In genomic region chr3:88254268-88254926, GRCm38 (mm10) we compare ENCODE assay signal across 8 mouse cellular contexts. TPM values are rescaled to one million over a fixed set of nuclear protein-coding genes. Genes with fewer than 3 reads are reported as not detected.
DNase-seq lines count a peak whose midpoint lies in the region; ATAC-seq lines count a peak whose summit lies in the region.

Gene Rhbg (minus strand): TSS chr3:88254709.

- peaks cover 48% of the 10 kb centered on the region for H3K27me3 ChIP-seq in heart, embryonic 14.5 days (ENCODE audit: control insufficient read depth, insufficient read depth, low read length)

- no peak for ATAC-seq in heart, embryonic 14.5 days (ENCODE audit: insufficient number of reproducible peaks, insufficient read depth, low FRiP score, low read depth)

- H3K27ac ChIP-seq in heart, embryonic 14.5 days (replicated peaks in 1 of 2; ENCODE audit: control insufficient read depth in 1 of 2, insufficient read depth in 1 of 2, low read depth in 2 of 2, low read length in 2 of 2) = no peak within 1 kb of the TSS

- peak; percentile 32 for DNase-seq in ovary, adult 18-20 months (ENCODE audit: low spot score)
- no peak for DNase-seq in ovary, postnatal 14 days (ENCODE audit: low spot score)
- peak; percentile 52 for DNase-seq in cerebellum, adult 8-10 months
- DNase-seq in kidney, postnatal 10 days = peak; percentile 80
- peak; percentile 87 for DNase-seq in lung, postnatal 36 days
- peak; percentile 67 for DNase-seq in testis, postnatal 10 days (ENCODE audit: low spot score)
- no peak for DNase-seq in left cerebral cortex, postnatal 4 days

- under 1% methylated on average over 34 of the region's 34 CpGs for WGBS in heart, embryonic 14.5 days

- H3K9ac ChIP-seq in heart, embryonic 14.5 days (ENCODE audit: low read length) = peak within 1 kb of the TSS; percentile 62

- H3K4me3 ChIP-seq in heart, embryonic 14.5 days (ENCODE audit: control insufficient read depth in 1 of 2, insufficient read depth in 1 of 2, low read depth in 1 of 2, low read length in 2 of 2) = peak within 1 kb of the TSS; percentile 43 to 46

- no peaks in the 10 kb centered on the region for H3K36me3 ChIP-seq in heart, embryonic 14.5 days (ENCODE audit: control insufficient read depth, insufficient read depth, low read length)

- intact Hi-C loops in left cerebral cortex, postnatal 4 days (cut with DNase I) = no loop called here

- peak within 1 kb of the TSS; percentile 81 for H3K4me2 ChIP-seq in heart, embryonic 14.5 days (ENCODE audit: low read length)

- H3K4me1 ChIP-seq in heart, embryonic 14.5 days (ENCODE audit: control insufficient read depth in 2 of 2, insufficient read depth in 2 of 2, low read length in 2 of 2) = peaks cover 0 to 3% of the 10 kb centered on the region in 2 experiments; a peak in 2 of 4 replicates

- no peaks in the 10 kb centered on the region for H3K9me3 ChIP-seq in heart, embryonic 14.5 days (ENCODE audit: control insufficient read depth, low read length)

RNA-seq across cellular contexts. Expression of gene Rhbg, which starts in this region (rescaled TPM):
- not detected in 2 replicates for polyA plus RNA-seq in heart, embryonic 14.5 days (2014; fragmentation: Nextera tagmentation; extraction: Ambion mirVana)
- 1 to 10 TPM in 1 of 2 experiments, under 1 TPM in 1; 0.46 to 1.4 TPM for total RNA-seq in left cerebral cortex, postnatal 4 days (2021)

Comparison
In these comparisons a context has a peak if more than half of its experiments do, and no peak if none do; other contexts are left out.
1. DNase-seq: peak in ovary, adult 18-20 months (single experiment), cerebellum, adult 8-10 months (single experiment), kidney, postnatal 10 days (single experiment), lung, postnatal 36 days (single experiment) and testis, postnatal 10 days (single experiment); none in ovary, postnatal 14 days (single experiment) and left cerebral cortex, postnatal 4 days (single experiment).